Mouse (Mus musculus) neural tube, embryonic 13.5 days (tissue): ENCODE results near the gene Pigu. TPM values are rescaled to one million over a fixed set of nuclear protein-coding genes. Genes with fewer than 3 reads are reported as not detected.

Source experiments
- ATAC-seq: fragments of 200-750 bp; cut with Nextera tagmentation; 2 replicates; pipeline ENCODE4 v1.8.0; 2017; ENCODE audit warnings: low read depth, mild to moderate bottlenecking, moderate TSS enrichment, moderate library complexity
- H3K27ac ChIP-seq: fragments of 300-500 bp; sonication (generic); replicated peaks from 2 replicates; pipeline ENCODE4 v1.5.1; 2015; ENCODE audit warnings: moderate library complexity, mild to moderate bottlenecking, inconsistent platforms
- H3K27me3 ChIP-seq: fragments of 300-500 bp; sonication (generic); 2 replicates; pipeline ENCODE4 v1.6.1; 2015; ENCODE audit warnings: mild to moderate bottlenecking, inconsistent platforms
- H3K36me3 ChIP-seq: fragments of 300-500 bp; sonication (generic); 2 replicates; pipeline ENCODE4 v1.6.1; 2015; ENCODE audit warnings: mild to moderate bottlenecking, inconsistent platforms
- H3K4me1 ChIP-seq: fragments of 300-500 bp; sonication (generic); replicated peaks from 2 replicates; pipeline ENCODE4 v1.6.1; 2015; ENCODE audit warnings: inconsistent platforms
- H3K4me2 ChIP-seq: fragments of 300-500 bp; sonication (generic); 2 replicates; pipeline ENCODE4 v1.6.1; 2015; ENCODE audit warnings: inconsistent platforms, mild to moderate bottlenecking, moderate library complexity
- H3K4me3 ChIP-seq: fragments of 300-500 bp; sonication (generic); 2 replicates; pipeline ENCODE4 v1.5.1; 2015; ENCODE audit warnings: mild to moderate bottlenecking, inconsistent platforms
- H3K9ac ChIP-seq: fragments of 300-500 bp; sonication (generic); 2 replicates; pipeline ENCODE4 v1.6.1; 2015; ENCODE audit warnings: moderate library complexity, mild to moderate bottlenecking, inconsistent platforms
- H3K9me3 ChIP-seq: fragments of 300-500 bp; sonication (generic); 2 replicates; pipeline ENCODE4 v1.6.1; 2016; ENCODE audit warnings: inconsistent platforms
- WGBS: fragments of 180-500 bp; shearing (Covaris S2); methylation state at CpG from one replicate; pipeline ENCODE4 v1.1.7; 2015; 5-methylcytosine and 5-hydroxymethylcytosine counted together
- polyA plus RNA-seq: library from polyadenylated mRNA; unstranded; fragments of >200 nt; fragmentation: Nextera tagmentation; extraction: Ambion mirVana; gene quantifications from 2 replicates; pipeline ENCODE4 v1.2.1, GENCODE M21; 2015

Gene Pigu
- polyA plus RNA-seq, 1 experiment from 2014 or later, result 51.3 TPM

GRCm38 (mm10) chr2:155354402-155354801 is 2.8 kb downstream of the Pigu start:
- H3K9ac ChIP-seq, result no peak overlapping the region
- H3K27me3 ChIP-seq, result no peaks in the 10 kb centered on the region
- no peaks in the 10 kb centered on the region for H3K9me3 ChIP-seq
- peaks cover 14% of the 10 kb centered on the region for H3K4me1 ChIP-seq
- H3K4me2 ChIP-seq, result no peak overlapping the region
- 88% methylated on average over 3 of the region's 3 CpGs for WGBS
- no peak overlapping the region for H3K27ac ChIP-seq
- no peak overlapping the region for H3K4me3 ChIP-seq
- no peaks in the 10 kb centered on the region for H3K36me3 ChIP-seq
- ATAC-seq, result no peak

GRCm38 (mm10) chr2:155346670-155347069 is 10.6 kb downstream of the Pigu start:
- no peak for ATAC-seq
- WGBS, result 80% methylated on average over 1 of the region's 1 CpGs
- Histone ChIP-seq H3K27me3 (no peaks in the 10 kb centered on the region), H3K9me3 (no peaks in the 10 kb centered on the region), H3K4me3 (no peak overlapping the region), H3K4me2 (no peak overlapping the region), H3K9ac (no peak overlapping the region), H3K36me3 (peaks cover 26% of the 10 kb centered on the region; the same call in 1 of the 2 replicates), H3K27ac (no peak overlapping the region), H3K4me1 (no peaks in the 10 kb centered on the region)

- no peak overlapping the region for H3K27ac ChIP-seq
- no peaks in the 10 kb centered on the region for H3K9me3 ChIP-seq
- no peaks in the 10 kb centered on the region for H3K27me3 ChIP-seq
- no peak overlapping the region for H3K9ac ChIP-seq
- ATAC-seq, result no peak
- H3K4me3 ChIP-seq, result no peak overlapping the region
- no peak overlapping the region for H3K4me2 ChIP-seq
- peaks cover 28% of the 10 kb centered on the region for H3K36me3 ChIP-seq
- no peaks in the 10 kb centered on the region for H3K4me1 ChIP-seq
These were observed 17.1 kb downstream of the Pigu start for GRCm38 (mm10) chr2:155340166-155340565.

GRCm38 (mm10) chr2:155336254-155336653 is 21.0 kb downstream of the Pigu start:
- Histone ChIP-seq H3K4me2 (no peak overlapping the region), H3K9me3 (no peaks in the 10 kb centered on the region), H3K27ac (no peak overlapping the region), H3K27me3 (no peaks in the 10 kb centered on the region), H3K4me1 (no peaks in the 10 kb centered on the region), H3K4me3 (no peak overlapping the region), H3K9ac (no peak overlapping the region), H3K36me3 (peaks cover 41% of the 10 kb centered on the region)
- no peak for ATAC-seq
- 98% methylated on average over 3 of the region's 3 CpGs for WGBS

GRCm38 (mm10) chr2:155335231-155335630 is 22.0 kb downstream of the Pigu start:
- no peak overlapping the region for H3K4me3 ChIP-seq
- no peak overlapping the region for H3K27ac ChIP-seq
- no peaks in the 10 kb centered on the region for H3K4me1 ChIP-seq
- WGBS, result 77% methylated on average over 1 of the region's 1 CpGs
- H3K9ac ChIP-seq, result no peak overlapping the region
- peaks cover 49% of the 10 kb centered on the region for H3K36me3 ChIP-seq
- H3K4me2 ChIP-seq, result no peak overlapping the region
- ATAC-seq, result no peak
- no peaks in the 10 kb centered on the region for H3K9me3 ChIP-seq
- no peaks in the 10 kb centered on the region for H3K27me3 ChIP-seq

- 90% methylated on average over 1 of the region's 1 CpGs for WGBS
- no peak for ATAC-seq
These were observed 23.8 kb downstream of the Pigu start for GRCm38 (mm10) chr2:155333421-155333820.

GRCm38 (mm10) chr2:155331351-155331750 is 25.9 kb downstream of the Pigu start:
- no peak overlapping the region for H3K9ac ChIP-seq
- WGBS, result 92% methylated on average over 4 of the region's 4 CpGs
- no peak overlapping the region for H3K4me2 ChIP-seq
- H3K4me3 ChIP-seq, result no peak overlapping the region
- H3K36me3 ChIP-seq, result peaks cover 75% of the 10 kb centered on the region
- no peaks in the 10 kb centered on the region for H3K9me3 ChIP-seq
- ATAC-seq, result no peak
- no peak overlapping the region for H3K27ac ChIP-seq
- no peaks in the 10 kb centered on the region for H3K27me3 ChIP-seq
- no peaks in the 10 kb centered on the region for H3K4me1 ChIP-seq

More at GRCm38 (mm10) chr2:155333421-155333820, 23.8 kb downstream of the Pigu start:
- Histone ChIP-seq H3K4me1 (no peaks in the 10 kb centered on the region), H3K4me2 (no peak overlapping the region), H3K27me3 (no peaks in the 10 kb centered on the region), H3K27ac (no peak overlapping the region), H3K36me3 (peaks cover 61% of the 10 kb centered on the region), H3K4me3 (no peak overlapping the region), H3K9ac (no peak overlapping the region), H3K9me3 (no peaks in the 10 kb centered on the region)

GRCm38 (mm10) chr2:155330811-155331210 is 26.4 kb downstream of the Pigu start:
- Histone ChIP-seq H3K36me3 (peaks cover 74% of the 10 kb centered on the region), H3K27me3 (no peaks in the 10 kb centered on the region), H3K9ac (no peak overlapping the region), H3K4me2 (no peak overlapping the region), H3K9me3 (no peaks in the 10 kb centered on the region), H3K4me3 (no peak overlapping the region), H3K4me1 (no peaks in the 10 kb centered on the region), H3K27ac (no peak overlapping the region)
- 94% methylated on average over 4 of the region's 4 CpGs for WGBS
- no peak for ATAC-seq

GRCm38 (mm10) chr2:155329707-155330106 is 27.5 kb downstream of the Pigu start:
- H3K27ac ChIP-seq, result no peak overlapping the region
- H3K9me3 ChIP-seq, result no peaks in the 10 kb centered on the region
- no peak overlapping the region for H3K9ac ChIP-seq
- H3K27me3 ChIP-seq, result no peaks in the 10 kb centered on the region
- H3K4me1 ChIP-seq, result no peaks in the 10 kb centered on the region
- ATAC-seq, result no peak
- H3K4me2 ChIP-seq, result no peak overlapping the region
- H3K4me3 ChIP-seq, result no peak overlapping the region
- 91% methylated on average over 2 of the region's 2 CpGs for WGBS
- H3K36me3 ChIP-seq, result peaks cover 64% of the 10 kb centered on the region

- H3K27me3 ChIP-seq, result no peaks in the 10 kb centered on the region
- no peak overlapping the region for H3K4me3 ChIP-seq
- H3K9ac ChIP-seq, result no peak overlapping the region
- no peak for ATAC-seq
- no peaks in the 10 kb centered on the region for H3K9me3 ChIP-seq
- H3K4me2 ChIP-seq, result no peak overlapping the region
- no peaks in the 10 kb centered on the region for H3K4me1 ChIP-seq
- H3K27ac ChIP-seq, result no peak overlapping the region
- peaks cover 56% of the 10 kb centered on the region for H3K36me3 ChIP-seq
These were observed 28.3 kb downstream of the Pigu start for GRCm38 (mm10) chr2:155328906-155329305.

- Histone ChIP-seq H3K4me1 (no peaks in the 10 kb centered on the region), H3K4me2 (no peak overlapping the region), H3K4me3 (no peak overlapping the region), H3K9me3 (no peaks in the 10 kb centered on the region), H3K9ac (no peak overlapping the region), H3K27ac (no peak overlapping the region), H3K36me3 (peaks cover 46% of the 10 kb centered on the region), H3K27me3 (no peaks in the 10 kb centered on the region)
- WGBS, result 91% methylated on average over 5 of the region's 5 CpGs
- ATAC-seq, result no peak
These were observed 29.3 kb downstream of the Pigu start for GRCm38 (mm10) chr2:155327906-155328305.

- Histone ChIP-seq H3K27ac (no peak overlapping the region), H3K9ac (no peak overlapping the region), H3K27me3 (no peaks in the 10 kb centered on the region), H3K4me2 (no peak overlapping the region), H3K4me1 (no peaks in the 10 kb centered on the region), H3K4me3 (no peak overlapping the region), H3K36me3 (peaks cover 44% of the 10 kb centered on the region), H3K9me3 (no peaks in the 10 kb centered on the region)
- 93% methylated on average over 4 of the region's 4 CpGs for WGBS
- ATAC-seq, result no peak
These were observed 31.2 kb downstream of the Pigu start for GRCm38 (mm10) chr2:155326001-155326400.

GRCm38 (mm10) chr2:155320596-155320995 is 36.6 kb downstream of the Pigu start:
- Histone ChIP-seq H3K9me3 (no peaks in the 10 kb centered on the region), H3K4me1 (no peaks in the 10 kb centered on the region), H3K27me3 (no peaks in the 10 kb centered on the region), H3K4me2 (no peak overlapping the region), H3K9ac (no peak overlapping the region), H3K4me3 (no peak overlapping the region), H3K27ac (no peak overlapping the region), H3K36me3 (peaks cover 24% of the 10 kb centered on the region; the same call in 1 of the 2 replicates)
- no peak for ATAC-seq
- WGBS, result 74% methylated on average over 5 of the region's 5 CpGs
